Mouse (Mus musculus): ENCODE results near the gene Ranbp3l. TPM values are rescaled to one million over a fixed set of nuclear protein-coding genes. Genes with fewer than 3 reads are reported as not detected.

The Ranbp3l gene
- under 1 TPM in 1 of 2 experiments, not detected in 1; 0.08 TPM for polyA plus RNA-seq (2012; fragmentation: generic; extraction: Trizol)

GRCm38 (mm10) chr15:8967573-8968228 lies at the start of gene Ranbp3l:
Gene Ranbp3l, plus strand, starts transcription at chr15:8967949.

GRCm38 (mm10) chr15:9070912-9071555 lies 103.3 kb downstream of the Ranbp3l start, which contains the start of gene Nadk2:
Gene Nadk2, plus strand, starts transcription at chr15:9071260.

Other genes with a start within 250 kb of the Ranbp3l start
- 10 to 100 TPM in 1 of 2 experiments, 1 to 10 TPM in 1; 4.2 to 14.0 TPM for gene Nadk2, start 103.3 kb downstream of the Ranbp3l start, polyA plus RNA-seq (2012; fragmentation: generic; extraction: Trizol)
- under 1 TPM; 0.15 to 0.92 TPM for gene Lmbrd2, start 172.6 kb downstream of the Ranbp3l start, polyA plus RNA-seq (2012; fragmentation: generic; extraction: Trizol)
- 1 to 10 TPM; 1.7 to 5.0 TPM for gene Skp2, start 187.5 kb downstream of the Ranbp3l start, polyA plus RNA-seq (2012; fragmentation: generic; extraction: Trizol)